Mouse (Mus musculus) lung, postnatal 0 days (tissue): Measurements from ENCODE around the gene Rap1gap2.

Experiments used
- CTCF ChIP-seq: IDR thresholded peaks from 2 replicates; pipeline ENCODE4 v1.5.1; 2016; ENCODE audit warnings: antibody characterized with exemption, mild to moderate bottlenecking
- EP300 ChIP-seq: IDR thresholded peaks from 2 replicates; pipeline ENCODE4 v1.6.1; 2016; ENCODE audit warnings: antibody characterized with exemption, mild to moderate bottlenecking, control low read depth

GRCm38 (mm10) chr11:74582464-74582863 is 28.3 kb downstream of the Rap1gap2 start:
- TF ChIP-seq CTCF (no peak), EP300 (no peak)
